Comparison of ENCODE assay signal across 14 mouse cellular contexts in the genomic region with DNA sequence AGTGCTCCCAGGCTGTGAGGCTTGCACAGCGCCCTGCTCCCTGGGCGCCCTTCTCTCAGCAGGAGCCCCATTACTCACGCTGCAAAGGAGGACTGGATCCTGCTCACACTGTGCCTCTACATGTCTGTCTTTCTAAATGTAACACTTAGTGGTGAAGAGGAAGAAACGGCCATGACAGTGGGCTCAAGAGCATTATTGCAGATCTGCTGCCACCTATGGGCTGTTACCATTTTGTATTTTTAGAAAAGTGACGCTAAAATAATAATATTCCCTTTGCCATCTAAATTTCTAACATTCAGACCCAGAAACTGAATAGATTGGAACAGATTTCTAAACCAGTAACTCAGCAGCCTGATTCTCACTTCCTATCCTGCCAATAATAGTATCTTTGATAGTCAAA. TPM values are rescaled to one million over a fixed set of nuclear protein-coding genes. Genes with fewer than 3 reads are reported as not detected.
DNase-seq lines count a peak whose midpoint lies in the region; TF ChIP-seq lines count a peak whose summit lies in the region.
"Had no signal": no experiment of that assay in that cellular context is flagged by ENCODE, and none has a peak within 500 bp of the region (broad histone marks: within the 10 kb centered on the region; RNA-seq: fewer than 3 reads in every experiment).

No protein-coding gene starts in this region.

- TF ChIP-seq EP300 in heart, adult 2 months (IDR thresholded peaks at IDR 0.05; ENCODE audit: insufficient read depth, low read depth, low read length) = no peak
- no peak for TF ChIP-seq EP300 in MEL (IDR thresholded peaks at IDR 0.05; ENCODE audit: low read depth in 1 of 2, low read length in 2 of 2)

- TF ChIP-seq RAD21 in MEL (IDR thresholded peaks at IDR 0.05; ENCODE audit: low read depth, low read length) = peak; percentile 44

- H3K9me3 ChIP-seq in MEL (replicated peaks; ENCODE audit: insufficient read depth, low read length) = no peaks in the 10 kb centered on the region
- H3K9me3 ChIP-seq: midbrain, embryonic 12.5 days had no signal

- no peak overlapping the region for H3K27ac ChIP-seq in heart, adult 2 months
- H3K27ac ChIP-seq in left cerebral cortex, adult 2 months = no peak overlapping the region
- H3K27ac ChIP-seq in MEL (ENCODE audit: control insufficient read depth, low read depth, low read length) = no peak overlapping the region
- H3K27ac ChIP-seq: hindbrain, embryonic 14.5 days; midbrain, embryonic 12.5 days had no signal

- 66% methylated on average over 5 of the region's 5 CpGs for WGBS in heart, adult 2 months

- no peaks in the 10 kb centered on the region for H3K4me1 ChIP-seq in heart, adult 2 months (ENCODE audit: control insufficient read depth, insufficient read depth, low read length)
- H3K4me1 ChIP-seq in MEL (ENCODE audit: control insufficient read depth in 1 of 2, insufficient read depth in 2 of 2, low read length in 2 of 2) = no peaks in the 10 kb centered on the region
- H3K4me1 ChIP-seq: midbrain, embryonic 12.5 days had no signal

- H3K4me3 ChIP-seq in heart, adult 2 months = no peak overlapping the region
- H3K4me3 ChIP-seq in left cerebral cortex, adult 2 months = no peak overlapping the region
- H3K4me3 ChIP-seq in MEL (ENCODE audit: control insufficient read depth in 1 of 2, insufficient read depth in 1 of 2, low read depth in 2 of 2, low read length in 2 of 2) = no peak overlapping the region
- H3K4me3 ChIP-seq: midbrain, embryonic 12.5 days had no signal

- no peak overlapping the region for H3K9ac ChIP-seq in heart, adult 2 months (ENCODE audit: low read depth, low read length)
- no peak overlapping the region for H3K9ac ChIP-seq in MEL (ENCODE audit: control insufficient read depth, low read depth, low read length, poor library complexity, severe bottlenecking)
- H3K9ac ChIP-seq: hindbrain, embryonic 14.5 days; midbrain, embryonic 12.5 days had no signal

- TF ChIP-seq POLR2A in heart, adult 2 months (IDR thresholded peaks at IDR 0.05; ENCODE audit: insufficient read depth, low read depth, low read length) = no peak
- TF ChIP-seq POLR2A in MEL (IDR thresholded peaks at IDR 0.05; ENCODE audit: control insufficient read depth in 1 of 2, insufficient read depth in 1 of 2, low read depth in 1 of 2, low read length in 2 of 2, poor library complexity in 1 of 2) = no peak
- TF ChIP-seq POLR2A in brain, embryonic 14.5 days (IDR thresholded peaks at IDR 0.05; ENCODE audit: borderline replicate concordance, extremely low read depth, insufficient read depth, insufficient read length, poor library complexity, severe bottlenecking) = no peak

- no peaks in the 10 kb centered on the region for H3K79me2 ChIP-seq in heart, adult 2 months (replicated peaks; ENCODE audit: control insufficient read depth, insufficient read depth, low read length)
- H3K79me2 ChIP-seq in MEL (ENCODE audit: control insufficient read depth, insufficient read depth, low read length, poor library complexity) = no peaks in the 10 kb centered on the region

- H3K36me3 ChIP-seq in heart, adult 2 months (ENCODE audit: control insufficient read depth, insufficient read depth, low read length) = no peaks in the 10 kb centered on the region
- H3K36me3 ChIP-seq in MEL (ENCODE audit: control insufficient read depth in 1 of 2, insufficient read depth in 2 of 2, low read length in 2 of 2) = no peaks in the 10 kb centered on the region; a peak in 2 of 4 replicates

- DNase-seq in heart, adult 2 months = no peak
- no peak for DNase-seq in heart, adult 9 months (ENCODE audit: low spot score in 2 of 2)
- DNase-seq in left cerebral cortex, adult 2 months (ENCODE audit: extremely low spot score in 1 of 2, low spot score in 2 of 2) = no peak
- DNase-seq in left cerebral cortex, postnatal 10 days (ENCODE audit: extremely low spot score in 1 of 2, low spot score in 2 of 2) = no peak
- peak; percentile 13 for DNase-seq in MEL (ENCODE audit: low read depth, low spot score)
- DNase-seq in brain, embryonic 14.5 days (ENCODE audit: low read depth) = peak; percentile 40
- DNase-seq in right cerebral cortex, postnatal 10 days (ENCODE audit: low spot score in 2 of 2) = no peak
- DNase-seq: adrenal gland, postnatal 10 days; cerebellum, postnatal 25 days; kidney, adult 8-10 months; lung, postnatal 10 days; thymus, postnatal 36 days had no signal

- TF ChIP-seq CTCF in heart, adult 2 months (IDR thresholded peaks at IDR 0.05) = peak; percentile 46
- peak; percentile 54 for TF ChIP-seq CTCF in left cerebral cortex, adult 2 months (IDR thresholded peaks at IDR 0.05)
- peak in 2 of 3 experiments; percentile 11 to 48; a peak in 2 of 6 replicates for TF ChIP-seq CTCF in MEL (IDR thresholded peaks at IDR 0.05 in 2 of 3, conservative IDR thresholded peaks at IDR 0.05 in 1 of 3; ENCODE audit: control insufficient read depth in 1 of 3, insufficient read depth in 1 of 3, low read depth in 2 of 3, low read length in 3 of 3, poor library complexity in 1 of 3, severe bottlenecking in 1 of 3)
- peak; percentile 30; the same call in 1 of the 2 replicates for TF ChIP-seq CTCF in brain, embryonic 14.5 days (IDR thresholded peaks at IDR 0.05; ENCODE audit: borderline replicate concordance, extremely low read depth, insufficient read depth, insufficient read length)

- intact Hi-C loops in heart, adult 2 months (cut with DNase I) = no loop called here
- intact Hi-C loops in left cerebral cortex, adult 2 months (cut with DNase I) = no loop called here
- intact Hi-C loops in left cerebral cortex, postnatal 10 days (cut with DNase I) = no loop called here

- H3K27me3 ChIP-seq in heart, adult 2 months (ENCODE audit: control insufficient read depth, insufficient read depth, low read length) = no peaks in the 10 kb centered on the region
- no peaks in the 10 kb centered on the region for H3K27me3 ChIP-seq in MEL (ENCODE audit: control insufficient read depth in 1 of 2, insufficient read depth in 2 of 2, low read length in 2 of 2)
- H3K27me3 ChIP-seq: midbrain, embryonic 12.5 days had no signal

TF ChIP-seq in MEL, 35 proteins besides CTCF, POLR2A, EP300 and RAD21:
- TF ChIP-seq SMC3 (IDR thresholded peaks at IDR 0.05; ENCODE audit: low read depth, low read length) (peak; percentile 23; the same call in 1 of the 2 replicates), MEF2A (IDR thresholded peaks at IDR 0.05; ENCODE audit: extremely low read depth, insufficient replicate concordance, low read depth, low read length, poor library complexity, severe bottlenecking) (no peak), ETS1 (IDR thresholded peaks at IDR 0.05; ENCODE audit: low read depth, low read length) (no peak), MYB (IDR thresholded peaks at IDR 0.05; ENCODE audit: low read depth, low read length) (no peak)

RNA-seq across cellular contexts. Expression of a gene that starts 18.6 kb away (rescaled TPM):
- 100 to 1,000 TPM; 344 to 384 TPM for total RNA-seq in heart, adult 2 months (2021)
- 128 and 135 TPM in 2 replicates for polyA plus RNA-seq in heart, adult 2 months (2012; rRNA removed)
- total RNA-seq in left cerebral cortex, adult 2 months (2021) = 100 to 1,000 TPM in 1 of 2 experiments, 10 to 100 TPM in 1; 98.6 to 116 TPM
- 10 to 100 TPM; 95.2 to 96.2 TPM for total RNA-seq in left cerebral cortex, postnatal 10 days (2021)
- 89.9 and 94.9 TPM in 2 replicates for total RNA-seq in MEL (2012; rRNA removed)
- polyA plus RNA-seq in MEL (2012; ENCODE audit: insufficient read depth in 1 of 2, insufficient read length in 2 of 2, low read depth in 1 of 2, low replicate concordance in 2 of 2, missing spikeins in 1 of 2) = 100 to 1,000 TPM in 1 of 2 experiments, not detected in 1; 113 TPM
- polyA plus RNA-seq in brain, embryonic 14.5 days (2012; rRNA removed) = 125 and 129 TPM in 2 replicates

RNA-seq across cellular contexts. Expression of a gene that starts 18.9 kb away (rescaled TPM):
- total RNA-seq in heart, adult 2 months (2021) = 10 to 100 TPM; 49.4 to 57.5 TPM
- 7.3 and 9.9 TPM in 2 replicates for polyA plus RNA-seq in heart, adult 2 months (2012; rRNA removed)
- 10 to 100 TPM; 32.2 to 37.7 TPM for total RNA-seq in left cerebral cortex, adult 2 months (2021)
- total RNA-seq in left cerebral cortex, postnatal 10 days (2021) = 10 to 100 TPM; 26.8 to 28.7 TPM
- 8.8 and 9.6 TPM in 2 replicates for total RNA-seq in MEL (2012; rRNA removed)
- polyA plus RNA-seq in MEL (2012; ENCODE audit: insufficient read depth in 1 of 2, insufficient read length in 2 of 2, low read depth in 1 of 2, low replicate concordance in 2 of 2, missing spikeins in 1 of 2) = 10 to 100 TPM in 1 of 2 experiments, not detected in 1; 14.6 TPM
- 21.4 and 23.8 TPM in 2 replicates for polyA plus RNA-seq in brain, embryonic 14.5 days (2012; rRNA removed)

Comparison
In these comparisons a context has a peak if more than half of its experiments do, and no peak if none do; other contexts are left out.
1. DNase-seq: peak in MEL (single experiment) and brain, embryonic 14.5 days (single experiment); none in heart, adult 2 months (0 of 2), heart, adult 9 months (0 of 2), left cerebral cortex, adult 2 months (0 of 2), left cerebral cortex, postnatal 10 days (0 of 2) and right cerebral cortex, postnatal 10 days (0 of 2).
2. Peak in every context shown above with its lines, with median percentiles within 50 percentile points of each other: CTCF ChIP-seq.